Mouse (Mus musculus) liver, embryonic 14.5 days (tissue): ENCODE measurements around the gene Zfp750. TPM values are rescaled to one million over a fixed set of nuclear protein-coding genes. Genes with fewer than 3 reads are reported as not detected.

Experiments
- ATAC-seq: fragments of 200-750 bp; cut with Nextera tagmentation; 2 replicates; pipeline ENCODE4 v1.8.0; 2017; ENCODE audit warnings: moderate number of reproducible peaks, mild to moderate bottlenecking, moderate library complexity; ENCODE audit not compliant: insufficient read depth
- DNase-seq, 3 experiments: peaks; one replicate each; pipeline ENCODE4 v3.0.0-alpha.2; 2012 to 2013; ENCODE audit warnings: low read depth in 3 of 3, low spot score in 3 of 3
- H3K27ac ChIP-seq: fragments of 300-500 bp; sonication (generic); 2 replicates; pipeline ENCODE4 v1.5.1; 2014; ENCODE audit warnings: moderate library complexity, mild to moderate bottlenecking, control low read depth, inconsistent platforms
- H3K27me3 ChIP-seq: fragments of 300-500 bp; sonication (generic); 2 replicates; pipeline ENCODE4 v1.6.1; 2014; ENCODE audit warnings: mild to moderate bottlenecking, low read length, moderate library complexity; ENCODE audit not compliant: control insufficient read depth, insufficient read depth
- H3K36me3 ChIP-seq: fragments of 300-500 bp; sonication (generic); replicated peaks from 2 replicates; pipeline ENCODE4 v1.6.1; 2014; ENCODE audit warnings: low read depth; ENCODE audit not compliant: control insufficient read depth, insufficient read depth
- H3K4me1 ChIP-seq, 2 experiments: fragments of 200-500 bp in 1 of 2; fragments of 300-500 bp in 1 of 2; sonication (generic) in 1 of 2; replicated peaks; 2 replicates each; pipeline ENCODE4 v1.6.1; 2012 to 2014; ENCODE audit warnings: antibody characterized with exemption in 1 of 2, inconsistent platforms in 1 of 2, low read length in 1 of 2; ENCODE audit not compliant: control insufficient read depth in 2 of 2, insufficient read depth in 2 of 2
- H3K4me2 ChIP-seq: fragments of 300-500 bp; sonication (generic); 2 replicates; pipeline ENCODE4 v1.6.1; 2014; ENCODE audit warnings: low read depth, mild to moderate bottlenecking, control low read depth, moderate library complexity
- H3K4me3 ChIP-seq, 2 experiments: fragments of 200-500 bp in 1 of 2; fragments of 300-500 bp in 1 of 2; sonication (generic) in 1 of 2; 2 replicates each; pipeline ENCODE4 v1.5.1; 2012 to 2014; ENCODE audit warnings: low read depth in 2 of 2, low read length in 2 of 2, mild to moderate bottlenecking in 2 of 2, control low read depth in 1 of 2, inconsistent platforms in 1 of 2, moderate library complexity in 1 of 2; ENCODE audit not compliant: insufficient read depth in 1 of 2
- H3K9ac ChIP-seq: fragments of 300-500 bp; sonication (generic); replicated peaks from 2 replicates; pipeline ENCODE4 v1.6.1; 2014; ENCODE audit warnings: mild to moderate bottlenecking, control low read depth, moderate library complexity
- H3K9me3 ChIP-seq: fragments of 300-500 bp; sonication (generic); 2 replicates; pipeline ENCODE4 v1.6.1; 2016; ENCODE audit warnings: low read length, mixed read lengths; ENCODE audit not compliant: control insufficient read depth
- CTCF ChIP-seq: IDR thresholded peaks from 2 replicates; pipeline ENCODE4 v1.5.1; 2016; ENCODE audit warnings: antibody characterized with exemption, low read depth, control low read depth
- EP300 ChIP-seq: IDR thresholded peaks from 2 replicates; pipeline ENCODE4 v1.6.1; 2016; ENCODE audit warnings: antibody characterized with exemption, low read depth
- WGBS: fragments of 180-500 bp; shearing (Covaris S2); extraction: QIAGEN DNeasy Blood & Tissue Kit; methylation state at CpG from one replicate; pipeline ENCODE4 v1.1.7; 2014; ENCODE audit not compliant: insufficient replicate concordance; 5-methylcytosine and 5-hydroxymethylcytosine counted together
- polyA plus RNA-seq, 2 experiments: library from polyadenylated mRNA; depleted of rRNA in 1 of 2; stranded (reverse) in 1 of 2; unstranded in 1 of 2; fragments of >200 nt; fragmentation: Nextera tagmentation in 1 of 2; extraction: Ambion mirVana in 1 of 2; gene quantifications; 2 replicates each; pipeline versions ENCODE4 v1.2.1 to v1.2.3; 2012 to 2014

Gene Zfp750
- polyA plus RNA-seq, 2 experiments: 0.12 to 0.23 TPM

- WGBS: 77% methylated on average over 4 of the region's 4 CpGs
- H3K27ac ChIP-seq: no peak overlapping the region
Measured at GRCm38 (mm10) chr11:121552167-121552566, 33.0 kb upstream of the Zfp750 start.

GRCm38 (mm10) chr11:121551206-121551799 lies 32.2 kb upstream of the Zfp750 start:
- Histone ChIP-seq H3K4me2 (no peak overlapping the region), H3K27me3 (no peaks in the 10 kb centered on the region), H3K9me3 (no peaks in the 10 kb centered on the region), H3K4me3 (no peak overlapping the region), H3K9ac (no peak overlapping the region), H3K27ac (peak overlapping the region; percentile 23), H3K36me3 (peaks cover 5% of the 10 kb centered on the region; the same call in 1 of the 2 replicates), H3K4me1 (peaks cover 36 to 45% of the 10 kb centered on the region in 2 experiments)
- 83% methylated on average over 5 of the region's 5 CpGs for WGBS
- TF ChIP-seq EP300: no peak
- TF ChIP-seq CTCF: no peak
- ATAC-seq (no peak), DNase-seq (no peak)

More at GRCm38 (mm10) chr11:121552167-121552566, 33.0 kb upstream of the Zfp750 start:
- Histone ChIP-seq H3K9me3 (no peaks in the 10 kb centered on the region), H3K4me3 (no peak overlapping the region), H3K4me2 (no peak overlapping the region), H3K9ac (no peak overlapping the region), H3K36me3 (peaks cover 5% of the 10 kb centered on the region; the same call in 1 of the 2 replicates), H3K4me1 (peaks cover 28 to 39% of the 10 kb centered on the region in 2 experiments), H3K27me3 (no peaks in the 10 kb centered on the region)
- TF ChIP-seq EP300: no peak
- TF ChIP-seq CTCF: no peak
- DNase-seq (no peak), ATAC-seq (no peak)

- Histone ChIP-seq H3K9me3 (no peaks in the 10 kb centered on the region), H3K27me3 (no peaks in the 10 kb centered on the region), H3K4me2 (peak overlapping the region; percentile 55), H3K9ac (no peak overlapping the region), H3K4me1 (peaks cover 46 to 55% of the 10 kb centered on the region in 2 experiments), H3K27ac (peak overlapping the region; percentile 99), H3K36me3 (peaks cover 5% of the 10 kb centered on the region), H3K4me3 (no peak overlapping the region)
- ATAC-seq: no peak
- DNase-seq: no peak
- TF ChIP-seq EP300: no peak
- TF ChIP-seq CTCF: no peak
- WGBS: 84% methylated on average over 17 of the region's 17 CpGs
Measured at GRCm38 (mm10) chr11:121549843-121550647, 30.9 kb upstream of the Zfp750 start.

GRCm38 (mm10) chr11:121548996-121549842 lies 30.1 kb upstream of the Zfp750 start:
- H3K4me3 ChIP-seq: no peak overlapping the region
- H3K4me2 ChIP-seq: peak overlapping the region; percentile 55
- DNase-seq: peak; percentile 41 to 61 (median 57)
- 34% methylated on average over 12 of the region's 12 CpGs for WGBS
- peaks cover 8% of the 10 kb centered on the region for H3K36me3 ChIP-seq
- peak; percentile 40 for ATAC-seq
- H3K4me1 ChIP-seq: peaks cover 55 to 63% of the 10 kb centered on the region in 2 experiments
- no peak for TF ChIP-seq CTCF
- TF ChIP-seq EP300: peak; percentile 38
- H3K9ac ChIP-seq: peak overlapping the region; percentile 28
- H3K27me3 ChIP-seq: no peaks in the 10 kb centered on the region
- no peaks in the 10 kb centered on the region for H3K9me3 ChIP-seq
- peak overlapping the region; percentile 99 for H3K27ac ChIP-seq
